26 mouse cellular contexts compared by ENCODE assay signal in genomic region chr12:41727764-41728338, GRCm38 (mm10).
A peak's percentile ranks its signal among the peaks of the same experiment; 100 is the strongest.
DNase-seq lines count a peak whose midpoint lies in the region; ATAC-seq and TF ChIP-seq lines count a peak whose summit lies in the region.
"Had no signal": no experiment of that assay in that cellular context is flagged by ENCODE, and none has a peak within 500 bp of the region (broad histone marks: within the 10 kb centered on the region; RNA-seq: fewer than 3 reads in every experiment).

No protein-coding gene starts in this region.

- H3K27ac ChIP-seq in forebrain, embryonic 16.5 days (ENCODE audit: low read length): no peak overlapping the region; the same call in 1 of the 2 replicates
- H3K27ac ChIP-seq in forebrain, embryonic 10.5 days: no peak overlapping the region
- H3K27ac ChIP-seq in ES-Bruce4 (ENCODE audit: insufficient read depth, low read length): peak overlapping the region; percentile 93
- H3K27ac ChIP-seq: heart, adult 2 months; hindbrain, embryonic 15.5 days; left cerebral cortex, adult 2 months; limb, embryonic 12.5 days; liver, embryonic 15.5 days; midbrain, embryonic 10.5 days had no signal

- no peak overlapping the region for H3K9ac ChIP-seq in forebrain, embryonic 16.5 days (replicated peaks; ENCODE audit: low read depth, low read length)
- no peak overlapping the region for H3K9ac ChIP-seq in ES-Bruce4 (ENCODE audit: low read depth, poor library complexity, severe bottlenecking)
- H3K9ac ChIP-seq: heart, embryonic 12.5 days; hindbrain, embryonic 15.5 days; limb, embryonic 12.5 days; liver, embryonic 15.5 days; lung, embryonic 14.5 days had no signal

- 0 out of 2 replicates have a peak, but pooled peaks have one; percentile 17 for ATAC-seq in forebrain, embryonic 16.5 days
- ATAC-seq: intestine, embryonic 16.5 days had no signal

- H3K27me3 ChIP-seq in forebrain, embryonic 16.5 days (replicated peaks; ENCODE audit: control insufficient read depth, insufficient read depth, low read length): no peaks in the 10 kb centered on the region
- H3K27me3 ChIP-seq in forebrain, embryonic 10.5 days (ENCODE audit: poor library complexity, severe bottlenecking): no peaks in the 10 kb centered on the region
- no peaks in the 10 kb centered on the region for H3K27me3 ChIP-seq in ES-Bruce4 (ENCODE audit: control insufficient read depth, insufficient read depth, low read length, poor library complexity, severe bottlenecking)
- H3K27me3 ChIP-seq: CH12.LX; heart, embryonic 12.5 days; hindbrain, embryonic 15.5 days; limb, embryonic 12.5 days; liver, embryonic 15.5 days had no signal

- H3K4me1 ChIP-seq in forebrain, embryonic 16.5 days (replicated peaks; ENCODE audit: control insufficient read depth, insufficient read depth, low read length): peaks cover 16% of the 10 kb centered on the region
- peaks cover 5% of the 10 kb centered on the region; the same call in 1 of the 2 replicates for H3K4me1 ChIP-seq in forebrain, embryonic 10.5 days
- H3K4me1 ChIP-seq in ES-Bruce4 (ENCODE audit: control insufficient read depth, insufficient read depth, low read length): peaks cover 12% of the 10 kb centered on the region
- H3K4me1 ChIP-seq: heart, embryonic 12.5 days; hindbrain, embryonic 15.5 days; limb, embryonic 12.5 days; liver, embryonic 15.5 days; midbrain, embryonic 10.5 days had no signal

- TF ChIP-seq CTCF in ES-Bruce4 (IDR thresholded peaks at IDR 0.05; ENCODE audit: low read depth, low read length): no peak
- no peak for TF ChIP-seq CTCF in brain, embryonic 14.5 days (IDR thresholded peaks at IDR 0.05; ENCODE audit: borderline replicate concordance, extremely low read depth, insufficient read depth, insufficient read length)

- H3K36me3 ChIP-seq in forebrain, embryonic 16.5 days (ENCODE audit: control insufficient read depth, insufficient read depth): no peaks in the 10 kb centered on the region
- no peaks in the 10 kb centered on the region for H3K36me3 ChIP-seq in forebrain, embryonic 10.5 days (replicated peaks)
- H3K36me3 ChIP-seq in ES-Bruce4 (ENCODE audit: control insufficient read depth, insufficient read depth, low read length, poor library complexity, severe bottlenecking): no peaks in the 10 kb centered on the region
- H3K36me3 ChIP-seq: heart, embryonic 12.5 days; hindbrain, embryonic 15.5 days; limb, embryonic 12.5 days; liver, embryonic 15.5 days; midbrain, embryonic 10.5 days had no signal

- H3K4me2 ChIP-seq in forebrain, embryonic 16.5 days (ENCODE audit: low read length): no peak overlapping the region
- H3K4me2 ChIP-seq: heart, embryonic 12.5 days; hindbrain, embryonic 15.5 days; limb, embryonic 12.5 days; liver, embryonic 15.5 days; lung, embryonic 14.5 days had no signal

- WGBS in forebrain, embryonic 16.5 days: 36% methylated on average over 1 of the region's 1 CpGs
- 89% methylated on average over 1 of the region's 1 CpGs for WGBS in forebrain, embryonic 10.5 days

- peak; percentile 68; the same call in 1 of the 2 replicates for TF ChIP-seq EP300 in ES-Bruce4 (IDR thresholded peaks at IDR 0.05; ENCODE audit: insufficient read depth, low read depth, low read length)

- no peak for DNase-seq in forebrain, embryonic 10.5 days (ENCODE audit: extremely low spot score, low spot score)
- peak; percentile 36 for DNase-seq in CD4-positive helper T cell, adult 2 months (ENCODE audit: low read depth, low spot score)
- DNase-seq in brain, embryonic 14.5 days (ENCODE audit: low read depth): peak; percentile 59
- no peak for DNase-seq in kidney, postnatal 10 days
- DNase-seq in left cerebral cortex, adult 11 months (ENCODE audit: low spot score): no peak
- DNase-seq in kidney, postnatal 36 days: no peak
- DNase-seq: adrenal gland, adult 2 months; adrenal gland, postnatal 36 days; cerebellum, postnatal 14 days; gastrocnemius, postnatal 25 days; heart, adult 2 months; kidney, adult 9 months; kidney, postnatal 14 days; right cerebral cortex, adult 18-20 months; thymus, postnatal 4 days had no signal

- no peaks in the 10 kb centered on the region for H3K9me3 ChIP-seq in forebrain, embryonic 16.5 days (ENCODE audit: control insufficient read depth, low read length)
- H3K9me3 ChIP-seq in forebrain, embryonic 10.5 days: no peaks in the 10 kb centered on the region
- 0 out of 2 replicates have a peak, but pooled peaks cover 3% of the 10 kb centered on the region for H3K9me3 ChIP-seq in ES-Bruce4 (replicated peaks; ENCODE audit: control insufficient read depth, insufficient read depth, low read length, poor library complexity, severe bottlenecking)
- H3K9me3 ChIP-seq: heart, embryonic 12.5 days; hindbrain, embryonic 15.5 days; limb, embryonic 12.5 days; liver, embryonic 15.5 days; midbrain, embryonic 10.5 days had no signal

- H3K4me3 ChIP-seq in forebrain, embryonic 16.5 days (replicated peaks; ENCODE audit: low read length): no peak overlapping the region
- no peak overlapping the region for H3K4me3 ChIP-seq in forebrain, embryonic 10.5 days
- H3K4me3 ChIP-seq in ES-Bruce4 (ENCODE audit: low read depth, low read length): no peak overlapping the region
- H3K4me3 ChIP-seq: heart, adult 2 months; heart, embryonic 12.5 days; hindbrain, embryonic 15.5 days; left cerebral cortex, adult 2 months; limb, embryonic 12.5 days; liver, embryonic 15.5 days; midbrain, embryonic 10.5 days had no signal

- no peak for TF ChIP-seq POLR2A in ES-Bruce4 (IDR thresholded peaks at IDR 0.05; ENCODE audit: insufficient read depth, low read length)
- no peak for TF ChIP-seq POLR2A in brain, embryonic 14.5 days (IDR thresholded peaks at IDR 0.05; ENCODE audit: borderline replicate concordance, extremely low read depth, insufficient read depth, insufficient read length, poor library complexity, severe bottlenecking)

Comparison
In these comparisons a context has a peak if more than half of its experiments do, and no peak if none do; other contexts are left out.
1. DNase-seq: peak in CD4-positive helper T cell, adult 2 months (single experiment) and brain, embryonic 14.5 days (single experiment); none in forebrain, embryonic 10.5 days (single experiment), kidney, postnatal 10 days (single experiment), left cerebral cortex, adult 11 months (single experiment) and kidney, postnatal 36 days (0 of 2).